Mouse (Mus musculus) midbrain, embryonic 16.5 days (tissue): ENCODE results near the gene Pfn3. TPM values are rescaled to one million over a fixed set of nuclear protein-coding genes. Genes with fewer than 3 reads are reported as not detected.

ENCODE experiments used
- microRNA-seq: library from miRNA; unstranded; fragments of <30 nt; microRNA quantifications from one replicate; pipeline ENCODE4, GENCODE M21; 2017
- polyA plus RNA-seq: library from polyadenylated mRNA; unstranded; fragments of >200 nt; fragmentation: Nextera tagmentation; extraction: Ambion mirVana; gene quantifications from 2 replicates; pipeline ENCODE4 v1.2.1, GENCODE M21; 2015

The Pfn3 gene
- polyA plus RNA-seq, 1 experiment from 2014 or later = 0.98 TPM

Small RNAs within 50 kb of the gene (microRNA-seq; reads per million reads assigned to microRNA genes)
- gene Mir6943 = 0.69 reads per million

Other genes starting within 250 kb of the Pfn3 start
- gene Nsd1, start 205.4 kb downstream of the Pfn3 start, polyA plus RNA-seq = 45.2 and 54.8 TPM in 2 replicates
- gene Prelid1, start 94.7 kb downstream of the Pfn3 start, polyA plus RNA-seq = 319 and 320 TPM in 2 replicates
- gene Rab24, start 93.3 kb downstream of the Pfn3 start, polyA plus RNA-seq = 91.0 and 92.2 TPM in 2 replicates
- gene Mxd3, start 85.4 kb downstream of the Pfn3 start, polyA plus RNA-seq = 6.9 and 7.9 TPM in 2 replicates
- gene Lman2, start 52.4 kb downstream of the Pfn3 start, polyA plus RNA-seq = 43.4 and 50.3 TPM in 2 replicates
- gene Rgs14, start 45.5 kb downstream of the Pfn3 start, polyA plus RNA-seq = 0.34 and 0.62 TPM in 2 replicates
- not detected in 2 replicates for gene Slc34a1, start 17.0 kb downstream of the Pfn3 start, polyA plus RNA-seq
- gene F12, start 11.6 kb upstream of the Pfn3 start, polyA plus RNA-seq = 0.31 TPM in 1 of 2 replicates, not detected in the other
- 28.3 and 31.8 TPM in 2 replicates for gene Grk6, start 29.8 kb upstream of the Pfn3 start, polyA plus RNA-seq
- gene Prr7, start 49.0 kb upstream of the Pfn3 start, polyA plus RNA-seq = 5.0 and 5.6 TPM in 2 replicates
- gene Dbn1, start 72.9 kb upstream of the Pfn3 start, polyA plus RNA-seq = 617 and 675 TPM in 2 replicates
- gene Pdlim7, start 98.4 kb upstream of the Pfn3 start, polyA plus RNA-seq = 156 and 158 TPM in 2 replicates
- gene Dok3, start 114.1 kb upstream of the Pfn3 start, polyA plus RNA-seq = 5.1 and 5.6 TPM in 2 replicates
- gene Ddx41, start 121.4 kb upstream of the Pfn3 start, polyA plus RNA-seq = 57.0 and 58.1 TPM in 2 replicates
- gene Fam193b, start 155.9 kb upstream of the Pfn3 start, polyA plus RNA-seq = 48.3 and 56.3 TPM in 2 replicates
- gene Tmed9, start 158.5 kb upstream of the Pfn3 start, polyA plus RNA-seq = 109 and 117 TPM in 2 replicates
- gene B4galt7, start 184.7 kb upstream of the Pfn3 start, polyA plus RNA-seq = 42.7 and 46.1 TPM in 2 replicates
- 102 and 112 TPM in 2 replicates for gene Caml, start 207.8 kb upstream of the Pfn3 start, polyA plus RNA-seq
- gene Ddx46, start 219.8 kb upstream of the Pfn3 start, polyA plus RNA-seq = 25.7 and 28.3 TPM in 2 replicates